Mouse (Mus musculus) 3T3-L1 (cell line): ENCODE measurements around the gene Casq1.
"Not testable (repeated sequence)": the region's sequence is repeated elsewhere in the genome, so short reads cannot be mapped to it uniquely, and the experiment has no call there.

Experiments used
- DNase-seq: peaks from one replicate; pipeline ENCODE4 v3.0.0-alpha.2; 2015; ENCODE audit warnings: low read depth, low spot score

Casq1 gene

GRCm38 (mm10) chr1:172219451-172220406, at the start of gene Casq1:
Casq1 (minus strand) TSS chr1:172219868.
- DNase-seq: no peak

GRCm38 (mm10) chr1:172261477-172262078, 41.9 kb upstream of the Casq1 start, which contains the start of gene Igsf8:
Igsf8 (plus strand) TSS chr1:172261641.
- no peak for DNase-seq

- DNase-seq: no peak
These were observed 38.6 kb upstream of the Casq1 start, which contains the start of gene Atp1a4 for GRCm38 (mm10) chr1:172258314-172258713. Atp1a4 (minus strand) TSS chr1:172258414.

- DNase-seq: peak; percentile 34
These were observed 28.0 kb upstream of the Casq1 start for GRCm38 (mm10) chr1:172247679-172248078.

GRCm38 (mm10) chr1:172247216-172247615, 27.5 kb upstream of the Casq1 start:
- no peak for DNase-seq

- DNase-seq: not testable (repeated sequence)
These were observed 25.0 kb upstream of the Casq1 start for GRCm38 (mm10) chr1:172244645-172245044.

- DNase-seq: no peak
These were observed 24.0 kb upstream of the Casq1 start for GRCm38 (mm10) chr1:172243547-172244205.

GRCm38 (mm10) chr1:172242401-172242800, 22.7 kb upstream of the Casq1 start:
- DNase-seq: peak; percentile 95

- DNase-seq: no peak
These were observed 21.5 kb upstream of the Casq1 start for GRCm38 (mm10) chr1:172240945-172241708.

GRCm38 (mm10) chr1:172229215-172229614, 9.5 kb upstream of the Casq1 start:
- DNase-seq: peak; percentile 85

GRCm38 (mm10) chr1:172228209-172228608, 8.5 kb upstream of the Casq1 start:
- no peak for DNase-seq

- no peak for DNase-seq
These were observed 1.8 kb upstream of the Casq1 start for GRCm38 (mm10) chr1:172221297-172222063.

- DNase-seq: peak; percentile 88
These were observed 746 bp upstream of the Casq1 start for GRCm38 (mm10) chr1:172220414-172220813.

GRCm38 (mm10) chr1:172218164-172218910, 1.3 kb downstream of the Casq1 start:
- no peak for DNase-seq

- DNase-seq: peak; percentile 94
These were observed 2.5 kb downstream of the Casq1 start for GRCm38 (mm10) chr1:172217148-172217547.

GRCm38 (mm10) chr1:172214748-172215147, 4.9 kb downstream of the Casq1 start:
- no peak for DNase-seq

- no peak for DNase-seq
These were observed 5.9 kb downstream of the Casq1 start for GRCm38 (mm10) chr1:172213771-172214170.

GRCm38 (mm10) chr1:172212776-172213175, 6.9 kb downstream of the Casq1 start:
- no peak for DNase-seq

- no peak for DNase-seq
These were observed 12.5 kb downstream of the Casq1 start for GRCm38 (mm10) chr1:172207111-172207584.
